Mouse (Mus musculus): Measurements from ENCODE around the gene Olfr887. TPM values are rescaled to one million over a fixed set of nuclear protein-coding genes. Genes with fewer than 3 reads are reported as not detected.

Gene Olfr887
- total RNA-seq (2014; rRNA removed) (not detected in 2 replicates), polyA plus RNA-seq (2012; rRNA removed) (not detected in 2 replicates)

DNA sequence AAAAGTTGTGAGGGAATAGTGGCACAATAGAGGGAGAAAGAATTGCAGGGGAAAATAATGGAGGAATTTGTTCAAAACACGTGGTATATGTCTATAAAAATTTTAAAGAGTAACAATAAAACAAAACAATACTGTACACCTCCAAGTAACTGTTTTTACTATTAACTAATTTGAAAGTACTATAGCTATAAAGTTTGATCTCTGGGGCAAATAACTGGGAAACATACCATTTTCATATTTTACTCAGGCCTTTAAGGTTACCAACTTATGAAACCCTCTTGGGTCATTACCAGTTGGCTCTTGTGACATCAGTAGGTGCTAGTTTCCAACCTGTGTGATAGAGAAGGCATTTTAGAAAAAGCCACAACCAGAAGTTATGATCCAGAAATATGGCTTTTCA is at the start of gene Olfr887:
Olfr887 (plus strand) TSS at position 301 of the 400 bp plus-strand sequence.
- Histone ChIP-seq H3K4me3 (ENCODE audit: insufficient read depth, low read depth, low read length) (no peak within 1 kb of the TSS), H3K27me3 (ENCODE audit: control insufficient read depth, insufficient read depth, low read length) (no peaks in the 10 kb centered on the region), H3K9ac (ENCODE audit: low read depth, low read length) (no peak within 1 kb of the TSS), H3K79me2 (ENCODE audit: control insufficient read depth, insufficient read depth, low read length) (no peaks in the 10 kb centered on the region), H3K27ac (replicated peaks; ENCODE audit: insufficient read depth, low read depth, low read length) (no peak within 1 kb of the TSS), H3K36me3 (ENCODE audit: control insufficient read depth, insufficient read depth, low read length) (no peaks in the 10 kb centered on the region), H3K4me1 (ENCODE audit: control insufficient read depth, insufficient read depth, low read length) (no peaks in the 10 kb centered on the region)
- no peak for DNase-seq (ENCODE audit: extremely low read depth, low read depth, low spot score)
- TF ChIP-seq POLR2A (IDR thresholded peaks at IDR 0.05; ENCODE audit: extremely low read depth, insufficient read depth, low read length) (no peak), CTCF (IDR thresholded peaks at IDR 0.05; ENCODE audit: low read depth, low read length) (no peak)
- 74% methylated on average over 1 of the region's 1 CpGs for WGBS

DNA sequence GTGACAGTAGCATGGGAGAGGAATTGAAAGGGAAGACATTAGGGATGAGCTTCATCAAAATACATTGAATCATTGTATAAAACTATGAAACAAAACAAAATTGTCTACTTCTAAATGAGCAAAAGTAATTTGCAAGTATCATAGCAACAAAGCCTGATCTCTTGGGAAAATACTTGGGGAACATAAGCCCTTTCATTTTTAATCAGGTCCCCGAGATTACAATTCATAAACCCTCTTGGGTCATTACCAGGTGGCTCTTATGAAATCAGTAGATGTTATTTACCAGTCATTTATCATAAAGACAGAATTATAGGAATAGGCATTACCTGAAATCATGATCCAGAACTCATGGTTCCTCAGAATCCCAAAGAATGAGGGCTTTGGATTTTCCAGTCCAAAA is 37.6 kb upstream of the Olfr887 start, which contains the start of gene Olfr884:
Olfr884 (plus strand) TSS at position 301 of the 400 bp plus-strand sequence.
- Histone ChIP-seq H3K79me2 (ENCODE audit: control insufficient read depth, insufficient read depth, low read length) (no peaks in the 10 kb centered on the region), H3K4me1 (ENCODE audit: control insufficient read depth, insufficient read depth, low read length) (no peaks in the 10 kb centered on the region), H3K4me3 (ENCODE audit: insufficient read depth, low read depth, low read length) (no peak within 1 kb of the TSS), H3K27ac (replicated peaks; ENCODE audit: insufficient read depth, low read depth, low read length) (no peak within 1 kb of the TSS), H3K9ac (ENCODE audit: low read depth, low read length) (no peak within 1 kb of the TSS), H3K36me3 (ENCODE audit: control insufficient read depth, insufficient read depth, low read length) (no peaks in the 10 kb centered on the region), H3K27me3 (ENCODE audit: control insufficient read depth, insufficient read depth, low read length) (no peaks in the 10 kb centered on the region)
- no peak for DNase-seq (ENCODE audit: extremely low read depth, low read depth, low spot score)
- TF ChIP-seq CTCF (IDR thresholded peaks at IDR 0.05; ENCODE audit: low read depth, low read length) (no peak), POLR2A (IDR thresholded peaks at IDR 0.05; ENCODE audit: extremely low read depth, insufficient read depth, low read length) (no peak)
- WGBS, result 62% methylated on average over 1 of the region's 1 CpGs

DNA sequence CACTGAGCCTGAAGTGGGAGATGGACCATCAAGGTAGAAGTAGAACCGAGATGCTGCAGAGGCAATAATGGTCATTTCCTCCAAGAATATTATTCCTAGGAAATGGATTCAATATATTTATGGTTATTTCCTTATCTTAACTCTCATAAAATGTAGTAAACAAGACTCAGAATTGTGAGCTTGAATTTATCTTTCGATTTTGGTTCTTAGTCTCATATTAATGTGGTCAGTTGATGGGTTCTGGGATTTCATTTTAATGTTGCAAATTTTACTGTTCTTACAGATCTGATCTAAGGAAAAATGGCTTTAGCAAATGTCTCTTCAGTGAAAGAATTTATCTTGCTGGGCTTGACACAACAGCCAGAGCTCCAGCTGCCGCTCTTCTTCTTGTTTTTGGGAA is 22.9 kb upstream of the Olfr887 start, which contains the start of gene Olfr885:
Olfr885 (plus strand) TSS at position 301 of the 400 bp plus-strand sequence.
- H3K27me3 ChIP-seq (ENCODE audit: control insufficient read depth, insufficient read depth, low read length), result no peaks in the 10 kb centered on the region
- H3K4me1 ChIP-seq (ENCODE audit: control insufficient read depth, insufficient read depth, low read length), result no peaks in the 10 kb centered on the region
- H3K27ac ChIP-seq (replicated peaks; ENCODE audit: insufficient read depth, low read depth, low read length), result no peak within 1 kb of the TSS
- no peak within 1 kb of the TSS for H3K9ac ChIP-seq (ENCODE audit: low read depth, low read length)
- no peaks in the 10 kb centered on the region for H3K79me2 ChIP-seq (ENCODE audit: control insufficient read depth, insufficient read depth, low read length)
- 79% methylated on average over 3 of the region's 3 CpGs for WGBS
- DNase-seq (ENCODE audit: extremely low read depth, low read depth, low spot score), result no peak
- no peaks in the 10 kb centered on the region for H3K36me3 ChIP-seq (ENCODE audit: control insufficient read depth, insufficient read depth, low read length)
- TF ChIP-seq CTCF (IDR thresholded peaks at IDR 0.05; ENCODE audit: low read depth, low read length), result no peak
- TF ChIP-seq POLR2A (IDR thresholded peaks at IDR 0.05; ENCODE audit: extremely low read depth, insufficient read depth, low read length), result no peak
- H3K4me3 ChIP-seq (ENCODE audit: insufficient read depth, low read depth, low read length), result no peak within 1 kb of the TSS

DNA sequence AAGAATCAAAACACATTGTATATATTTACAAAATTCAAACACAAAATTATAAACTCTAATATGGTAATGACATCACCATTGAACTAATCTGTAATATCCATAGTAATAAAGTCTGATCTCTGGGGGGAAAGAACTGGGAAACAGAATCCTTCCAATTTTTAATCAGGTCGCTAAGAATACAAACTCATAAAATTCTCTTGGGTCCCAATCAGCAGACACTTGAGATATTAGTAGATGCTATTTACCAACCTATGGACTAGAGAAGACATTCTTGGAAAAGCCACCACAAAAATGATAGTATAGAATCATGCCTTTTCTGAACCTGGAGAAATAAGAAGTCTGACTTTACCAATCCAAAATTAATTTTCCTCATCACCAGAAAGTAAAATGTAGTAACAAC is 24.0 kb downstream of the Olfr887 start, which contains the start of gene Olfr888:
Olfr888 (plus strand) TSS at position 301 of the 400 bp plus-strand sequence.
- 62% methylated on average over 1 of the region's 1 CpGs for WGBS
- no peak for DNase-seq (ENCODE audit: extremely low read depth, low read depth, low spot score)

DNA sequence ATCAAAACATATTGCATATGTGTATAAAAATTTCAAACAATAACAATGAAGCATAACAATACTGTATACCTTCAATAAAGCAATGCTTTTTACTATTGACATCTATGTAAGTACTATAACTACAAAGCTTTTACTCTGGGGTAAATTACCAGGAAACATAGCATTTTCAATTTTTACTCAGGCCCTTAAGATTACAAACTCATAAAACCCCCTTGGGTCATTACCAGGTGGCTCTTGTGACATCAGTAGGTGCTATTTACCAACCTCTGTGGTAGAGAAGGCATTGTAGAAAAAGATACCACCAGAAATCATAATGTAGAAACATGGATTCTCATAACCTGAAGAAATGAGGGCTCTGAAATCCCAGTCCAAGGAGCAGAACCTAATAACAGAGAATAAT is 31.0 kb downstream of the Olfr887 start, which contains the start of gene Olfr889:
Olfr889 (plus strand) TSS at position 301 of the 400 bp plus-strand sequence.
- Histone ChIP-seq H3K4me1 (ENCODE audit: control insufficient read depth, insufficient read depth, low read length) (no peaks in the 10 kb centered on the region), H3K27me3 (ENCODE audit: control insufficient read depth, insufficient read depth, low read length) (no peaks in the 10 kb centered on the region), H3K36me3 (ENCODE audit: control insufficient read depth, insufficient read depth, low read length) (no peaks in the 10 kb centered on the region), H3K9ac (ENCODE audit: low read depth, low read length) (no peak within 1 kb of the TSS), H3K79me2 (ENCODE audit: control insufficient read depth, insufficient read depth, low read length) (no peaks in the 10 kb centered on the region), H3K4me3 (ENCODE audit: insufficient read depth, low read depth, low read length) (no peak within 1 kb of the TSS), H3K27ac (replicated peaks; ENCODE audit: insufficient read depth, low read depth, low read length) (no peak within 1 kb of the TSS)
- DNase-seq (ENCODE audit: extremely low read depth, low read depth, low spot score), result no peak
- TF ChIP-seq CTCF (IDR thresholded peaks at IDR 0.05; ENCODE audit: low read depth, low read length), result no peak
- TF ChIP-seq POLR2A (IDR thresholded peaks at IDR 0.05; ENCODE audit: extremely low read depth, insufficient read depth, low read length), result no peak

More for the DNA sequence above, 24.0 kb downstream of the Olfr887 start, which contains the start of gene Olfr888:
- Histone ChIP-seq H3K79me2 (ENCODE audit: control insufficient read depth, insufficient read depth, low read length) (no peaks in the 10 kb centered on the region), H3K27me3 (ENCODE audit: control insufficient read depth, insufficient read depth, low read length) (no peaks in the 10 kb centered on the region), H3K4me3 (ENCODE audit: insufficient read depth, low read depth, low read length) (no peak within 1 kb of the TSS), H3K4me1 (ENCODE audit: control insufficient read depth, insufficient read depth, low read length) (no peaks in the 10 kb centered on the region), H3K27ac (replicated peaks; ENCODE audit: insufficient read depth, low read depth, low read length) (no peak within 1 kb of the TSS), H3K9ac (ENCODE audit: low read depth, low read length) (no peak within 1 kb of the TSS), H3K36me3 (ENCODE audit: control insufficient read depth, insufficient read depth, low read length) (no peaks in the 10 kb centered on the region)
- TF ChIP-seq POLR2A (IDR thresholded peaks at IDR 0.05; ENCODE audit: extremely low read depth, insufficient read depth, low read length) (no peak), CTCF (IDR thresholded peaks at IDR 0.05; ENCODE audit: low read depth, low read length) (no peak)

Other genes with a start within 250 kb of the Olfr887 start
- gene Olfr877, start 229.8 kb upstream of the Olfr887 start, total RNA-seq (2014; rRNA removed), result not detected in 2 replicates
- not detected in 2 replicates for gene Olfr877, start 229.8 kb upstream of the Olfr887 start, polyA plus RNA-seq (2012; rRNA removed)
- not detected in 2 replicates for gene Olfr145, start 187.3 kb upstream of the Olfr887 start, total RNA-seq (2014; rRNA removed)
- gene Olfr145, start 187.3 kb upstream of the Olfr887 start, polyA plus RNA-seq (2012; rRNA removed), result not detected in 2 replicates
- gene Olfr878, start 166.2 kb upstream of the Olfr887 start, total RNA-seq (2014; rRNA removed), result not detected in 2 replicates
- not detected in 2 replicates for gene Olfr878, start 166.2 kb upstream of the Olfr887 start, polyA plus RNA-seq (2012; rRNA removed)
- not detected in 2 replicates for gene Olfr881, start 92.2 kb upstream of the Olfr887 start, total RNA-seq (2014; rRNA removed)
- not detected in 2 replicates for gene Olfr881, start 92.2 kb upstream of the Olfr887 start, polyA plus RNA-seq (2012; rRNA removed)
- gene Olfr883, start 58.3 kb upstream of the Olfr887 start, total RNA-seq (2014; rRNA removed), result not detected in 2 replicates
- not detected in 2 replicates for gene Olfr883, start 58.3 kb upstream of the Olfr887 start, polyA plus RNA-seq (2012; rRNA removed)
- not detected in 2 replicates for gene Olfr884, start 37.5 kb upstream of the Olfr887 start, total RNA-seq (2014; rRNA removed)
- gene Olfr884, start 37.5 kb upstream of the Olfr887 start, polyA plus RNA-seq (2012; rRNA removed), result not detected in 2 replicates
- not detected in 2 replicates for gene Olfr885, start 22.8 kb upstream of the Olfr887 start, total RNA-seq (2014; rRNA removed)
- gene Olfr885, start 22.8 kb upstream of the Olfr887 start, polyA plus RNA-seq (2012; rRNA removed), result not detected in 2 replicates
- not detected in 2 replicates for gene Olfr888, start 24.1 kb downstream of the Olfr887 start, total RNA-seq (2014; rRNA removed)
- gene Olfr888, start 24.1 kb downstream of the Olfr887 start, polyA plus RNA-seq (2012; rRNA removed), result not detected in 2 replicates
- not detected in 2 replicates for gene Olfr889, start 31.1 kb downstream of the Olfr887 start, total RNA-seq (2014; rRNA removed)
- gene Olfr889, start 31.1 kb downstream of the Olfr887 start, polyA plus RNA-seq (2012; rRNA removed), result not detected in 2 replicates
- not detected in 2 replicates for gene Olfr890, start 58.4 kb downstream of the Olfr887 start, total RNA-seq (2014; rRNA removed)
- not detected in 2 replicates for gene Olfr890, start 58.4 kb downstream of the Olfr887 start, polyA plus RNA-seq (2012; rRNA removed)
- gene Olfr891, start 96.7 kb downstream of the Olfr887 start, total RNA-seq (2014; rRNA removed), result not detected in 2 replicates
- gene Olfr891, start 96.7 kb downstream of the Olfr887 start, polyA plus RNA-seq (2012; rRNA removed), result not detected in 2 replicates
- gene Olfr893, start 124.3 kb downstream of the Olfr887 start, total RNA-seq (2014; rRNA removed), result not detected in 2 replicates
- gene Olfr893, start 124.3 kb downstream of the Olfr887 start, polyA plus RNA-seq (2012; rRNA removed), result not detected in 2 replicates
- not detected in 2 replicates for gene Olfr894, start 134.0 kb downstream of the Olfr887 start, total RNA-seq (2014; rRNA removed)
- not detected in 2 replicates for gene Olfr894, start 134.0 kb downstream of the Olfr887 start, polyA plus RNA-seq (2012; rRNA removed)
- gene Olfr143, start 168.7 kb downstream of the Olfr887 start, total RNA-seq (2014; rRNA removed), result not detected in 2 replicates
- gene Olfr143, start 168.7 kb downstream of the Olfr887 start, polyA plus RNA-seq (2012; rRNA removed), result not detected in 2 replicates
- gene Olfr895, start 183.8 kb downstream of the Olfr887 start, total RNA-seq (2014; rRNA removed), result not detected in 2 replicates
- not detected in 2 replicates for gene Olfr895, start 183.8 kb downstream of the Olfr887 start, polyA plus RNA-seq (2012; rRNA removed)
- not detected in 2 replicates for gene Olfr896-ps1, start 207.0 kb downstream of the Olfr887 start, total RNA-seq (2014; rRNA removed)
- not detected in 2 replicates for gene Olfr896-ps1, start 207.0 kb downstream of the Olfr887 start, polyA plus RNA-seq (2012; rRNA removed)
- gene Olfr25, start 245.0 kb downstream of the Olfr887 start, total RNA-seq (2014; rRNA removed), result not detected in 2 replicates
- not detected in 2 replicates for gene Olfr25, start 245.0 kb downstream of the Olfr887 start, polyA plus RNA-seq (2012; rRNA removed)

Measured in liver, adult 2 months (tissue).